Mouse (Mus musculus): ENCODE data around the gene Rbm20. TPM values are rescaled to one million over a fixed set of nuclear protein-coding genes. Genes with fewer than 3 reads are reported as not detected.

Rbm20 gene
- total RNA-seq, 1 experiment, result 2.5 TPM

GRCm38 (mm10) chr19:53875246-53875645, 198.1 kb downstream of the Rbm20 start:
- DNase-seq (ENCODE audit: low read depth, low spot score), result no peak
- Histone ChIP-seq H3K4me3 (ENCODE audit: insufficient read depth in 1 of 2, low read depth in 1 of 2, low read length in 2 of 2, poor library complexity in 1 of 2, severe bottlenecking in 1 of 2) (no peak overlapping the region), H3K9me3 (ENCODE audit: control insufficient read depth, insufficient read depth, low read depth, low read length) (no peaks in the 10 kb centered on the region), H3K36me3 (ENCODE audit: control insufficient read depth, insufficient read depth, low read length, poor library complexity, severe bottlenecking) (no peaks in the 10 kb centered on the region), H3K27ac (ENCODE audit: insufficient read depth, low read depth, low read length, poor library complexity, severe bottlenecking) (no peak overlapping the region), H3K9ac (ENCODE audit: insufficient read depth, low read depth, low read length, poor library complexity, severe bottlenecking) (no peak overlapping the region), H3K4me1 (ENCODE audit: control insufficient read depth in 2 of 2, insufficient read depth in 2 of 2, low read length in 2 of 2, poor library complexity in 1 of 2) (no peaks in the 10 kb centered on the region)
- in situ Hi-C loops (cut with MboI; ENCODE audit: low sequenced_read_pairs in 2 of 2, unreplicated experiment in 2 of 2), result no loop called here
- TF ChIP-seq HCFC1 (IDR thresholded peaks at IDR 0.05; ENCODE audit: borderline replicate concordance, insufficient read depth, low read length), result no peak
- no peak for TF ChIP-seq ZC3H11A (IDR thresholded peaks at IDR 0.05; ENCODE audit: borderline replicate concordance, low read depth, low read length)
- TF ChIP-seq MAFK (IDR thresholded peaks at IDR 0.05; ENCODE audit: insufficient read depth, low read depth, low read length), result no peak
- TF ChIP-seq CHD2 (IDR thresholded peaks at IDR 0.05; ENCODE audit: low read depth, low read length), result no peak
- no peak for TF ChIP-seq ZNF384 (IDR thresholded peaks at IDR 0.05; ENCODE audit: low read depth, low read length)

DNA sequence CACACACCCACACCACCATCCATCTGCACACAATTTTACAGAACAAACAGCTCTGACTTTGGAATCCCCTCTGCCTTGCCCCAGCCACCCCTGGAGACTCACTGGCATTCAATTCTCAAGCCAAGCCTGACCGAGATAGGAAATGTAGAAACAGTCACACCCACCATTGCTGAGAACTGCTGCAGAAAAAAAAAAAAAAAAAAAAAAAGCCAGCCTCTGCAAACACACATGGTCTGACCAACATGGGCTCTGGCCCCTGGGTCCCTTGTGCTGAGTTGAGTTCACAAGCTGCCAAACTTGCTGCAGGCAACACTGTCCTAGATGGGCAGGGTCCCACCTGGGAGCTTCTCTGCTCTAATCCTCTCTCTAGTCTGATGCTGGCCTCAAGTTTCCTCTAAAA, 200.7 kb downstream of the Rbm20 start:
- Histone ChIP-seq H3K27ac (ENCODE audit: insufficient read depth, low read depth, low read length, poor library complexity, severe bottlenecking) (no peak overlapping the region), H3K9ac (ENCODE audit: insufficient read depth, low read depth, low read length, poor library complexity, severe bottlenecking) (no peak overlapping the region), H3K4me1 (ENCODE audit: control insufficient read depth in 2 of 2, insufficient read depth in 2 of 2, low read length in 2 of 2, poor library complexity in 1 of 2) (no peaks in the 10 kb centered on the region), H3K36me3 (ENCODE audit: control insufficient read depth, insufficient read depth, low read length, poor library complexity, severe bottlenecking) (no peaks in the 10 kb centered on the region), H3K9me3 (ENCODE audit: control insufficient read depth, insufficient read depth, low read depth, low read length) (no peaks in the 10 kb centered on the region), H3K4me3 (ENCODE audit: insufficient read depth in 1 of 2, low read depth in 1 of 2, low read length in 2 of 2, poor library complexity in 1 of 2, severe bottlenecking in 1 of 2) (no peak overlapping the region)
- DNase-seq (ENCODE audit: low read depth, low spot score), result no peak
- in situ Hi-C loops (cut with MboI; ENCODE audit: low sequenced_read_pairs in 2 of 2, unreplicated experiment in 2 of 2), result no loop called here
- TF ChIP-seq ZC3H11A (IDR thresholded peaks at IDR 0.05; ENCODE audit: borderline replicate concordance, low read depth, low read length) (no peak), MAFK (IDR thresholded peaks at IDR 0.05; ENCODE audit: insufficient read depth, low read depth, low read length) (no peak), ZNF384 (IDR thresholded peaks at IDR 0.05; ENCODE audit: low read depth, low read length) (no peak), HCFC1 (IDR thresholded peaks at IDR 0.05; ENCODE audit: borderline replicate concordance, insufficient read depth, low read length) (no peak), CHD2 (IDR thresholded peaks at IDR 0.05; ENCODE audit: low read depth, low read length) (no peak)

DNA sequence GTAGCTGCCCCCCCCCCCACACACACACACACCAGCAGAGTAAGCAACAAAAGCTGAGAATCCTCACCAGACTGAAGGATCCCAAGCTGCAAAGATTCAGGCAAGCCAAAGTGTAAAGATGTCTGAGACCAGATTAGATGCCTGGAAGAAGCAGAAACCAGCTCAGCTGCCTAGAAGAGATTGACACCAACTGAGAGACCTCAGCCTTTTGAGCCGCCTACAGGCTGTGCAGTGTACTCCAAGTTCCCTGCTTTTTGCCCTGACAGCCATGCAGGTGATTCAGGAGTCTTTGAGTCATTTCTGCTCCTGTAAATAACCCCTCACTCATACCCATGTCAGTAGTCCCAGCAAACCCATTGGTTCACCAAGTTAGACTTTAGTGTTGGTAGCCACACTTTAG, 203.4 kb downstream of the Rbm20 start:
- no peak overlapping the region for H3K4me3 ChIP-seq (ENCODE audit: insufficient read depth in 1 of 2, low read depth in 1 of 2, low read length in 2 of 2, poor library complexity in 1 of 2, severe bottlenecking in 1 of 2)
- DNase-seq (ENCODE audit: low read depth, low spot score), result no peak
- TF ChIP-seq CHD2 (IDR thresholded peaks at IDR 0.05; ENCODE audit: low read depth, low read length) (no peak), HCFC1 (IDR thresholded peaks at IDR 0.05; ENCODE audit: borderline replicate concordance, insufficient read depth, low read length) (no peak), ZC3H11A (IDR thresholded peaks at IDR 0.05; ENCODE audit: borderline replicate concordance, low read depth, low read length) (no peak), MAFK (IDR thresholded peaks at IDR 0.05; ENCODE audit: insufficient read depth, low read depth, low read length) (no peak), ZNF384 (IDR thresholded peaks at IDR 0.05; ENCODE audit: low read depth, low read length) (no peak)
- in situ Hi-C loops (cut with MboI; ENCODE audit: low sequenced_read_pairs in 2 of 2, unreplicated experiment in 2 of 2), result no loop called here
- H3K9me3 ChIP-seq (ENCODE audit: control insufficient read depth, insufficient read depth, low read depth, low read length), result no peaks in the 10 kb centered on the region
- H3K27ac ChIP-seq (ENCODE audit: insufficient read depth, low read depth, low read length, poor library complexity, severe bottlenecking), result no peak overlapping the region
- H3K4me1 ChIP-seq (ENCODE audit: control insufficient read depth in 2 of 2, insufficient read depth in 2 of 2, low read length in 2 of 2, poor library complexity in 1 of 2), result no peaks in the 10 kb centered on the region
- H3K36me3 ChIP-seq (ENCODE audit: control insufficient read depth, insufficient read depth, low read length, poor library complexity, severe bottlenecking), result no peaks in the 10 kb centered on the region
- H3K9ac ChIP-seq (ENCODE audit: insufficient read depth, low read depth, low read length, poor library complexity, severe bottlenecking), result no peak overlapping the region

- Histone ChIP-seq H3K4me3 (ENCODE audit: insufficient read depth in 1 of 2, low read depth in 1 of 2, low read length in 2 of 2, poor library complexity in 1 of 2, severe bottlenecking in 1 of 2) (no peak overlapping the region), H3K9ac (ENCODE audit: insufficient read depth, low read depth, low read length, poor library complexity, severe bottlenecking) (no peak overlapping the region), H3K27ac (ENCODE audit: insufficient read depth, low read depth, low read length, poor library complexity, severe bottlenecking) (no peak overlapping the region), H3K36me3 (ENCODE audit: control insufficient read depth, insufficient read depth, low read length, poor library complexity, severe bottlenecking) (no peaks in the 10 kb centered on the region), H3K9me3 (ENCODE audit: control insufficient read depth, insufficient read depth, low read depth, low read length) (no peaks in the 10 kb centered on the region), H3K4me1 (ENCODE audit: control insufficient read depth in 2 of 2, insufficient read depth in 2 of 2, low read length in 2 of 2, poor library complexity in 1 of 2) (no peaks in the 10 kb centered on the region)
- in situ Hi-C loops (cut with MboI; ENCODE audit: low sequenced_read_pairs in 2 of 2, unreplicated experiment in 2 of 2), result no loop called here
- DNase-seq (ENCODE audit: low read depth, low spot score), result no peak
- TF ChIP-seq CHD2 (IDR thresholded peaks at IDR 0.05; ENCODE audit: low read depth, low read length) (no peak), MAFK (IDR thresholded peaks at IDR 0.05; ENCODE audit: insufficient read depth, low read depth, low read length) (no peak), ZNF384 (IDR thresholded peaks at IDR 0.05; ENCODE audit: low read depth, low read length) (no peak), HCFC1 (IDR thresholded peaks at IDR 0.05; ENCODE audit: borderline replicate concordance, insufficient read depth, low read length) (no peak), ZC3H11A (IDR thresholded peaks at IDR 0.05; ENCODE audit: borderline replicate concordance, low read depth, low read length) (no peak)
These were observed 204.7 kb downstream of the Rbm20 start for GRCm38 (mm10) chr19:53881786-53882185.

GRCm38 (mm10) chr19:53885450-53885849, 208.3 kb downstream of the Rbm20 start:
- H3K27ac ChIP-seq (ENCODE audit: insufficient read depth, low read depth, low read length, poor library complexity, severe bottlenecking), result no peak overlapping the region
- DNase-seq (ENCODE audit: low read depth, low spot score), result no peak
- no peak overlapping the region for H3K4me3 ChIP-seq (ENCODE audit: insufficient read depth in 1 of 2, low read depth in 1 of 2, low read length in 2 of 2, poor library complexity in 1 of 2, severe bottlenecking in 1 of 2)
- no peaks in the 10 kb centered on the region for H3K36me3 ChIP-seq (ENCODE audit: control insufficient read depth, insufficient read depth, low read length, poor library complexity, severe bottlenecking)
- no peaks in the 10 kb centered on the region for H3K9me3 ChIP-seq (ENCODE audit: control insufficient read depth, insufficient read depth, low read depth, low read length)
- no peak overlapping the region for H3K9ac ChIP-seq (ENCODE audit: insufficient read depth, low read depth, low read length, poor library complexity, severe bottlenecking)
- in situ Hi-C loops (cut with MboI; ENCODE audit: low sequenced_read_pairs in 2 of 2, unreplicated experiment in 2 of 2), result no loop called here
- H3K4me1 ChIP-seq (ENCODE audit: control insufficient read depth in 2 of 2, insufficient read depth in 2 of 2, low read length in 2 of 2, poor library complexity in 1 of 2), result no peaks in the 10 kb centered on the region
- TF ChIP-seq MAFK (IDR thresholded peaks at IDR 0.05; ENCODE audit: insufficient read depth, low read depth, low read length), result no peak
- no peak for TF ChIP-seq ZC3H11A (IDR thresholded peaks at IDR 0.05; ENCODE audit: borderline replicate concordance, low read depth, low read length)
- TF ChIP-seq ZNF384 (IDR thresholded peaks at IDR 0.05; ENCODE audit: low read depth, low read length), result no peak
